Mouse (Mus musculus) embryonic facial prominence, embryonic 15.5 days (tissue): ENCODE measurements around the gene Dse. TPM values are rescaled to one million over a fixed set of nuclear protein-coding genes. Genes with fewer than 3 reads are reported as not detected.

Experiments
- ATAC-seq: fragments of 200-750 bp; cut with Nextera tagmentation; 2 replicates; pipeline ENCODE4 v1.8.0; 2017; ENCODE audit warnings: low read depth, moderate TSS enrichment; ENCODE audit not compliant: insufficient number of reproducible peaks, low FRiP score, low TSS enrichment
- H3K27ac ChIP-seq: fragments of 300-500 bp; sonication (generic); replicated peaks from 2 replicates; pipeline ENCODE4 v1.5.1; 2015; ENCODE audit warnings: mild to moderate bottlenecking, inconsistent platforms
- H3K27me3 ChIP-seq: fragments of 300-500 bp; sonication (generic); 2 replicates; pipeline ENCODE4 v1.6.1; 2015; ENCODE audit warnings: inconsistent platforms
- H3K36me3 ChIP-seq: fragments of 300-500 bp; sonication (generic); 2 replicates; pipeline ENCODE4 v1.6.1; 2015; ENCODE audit warnings: mild to moderate bottlenecking, inconsistent platforms
- H3K4me1 ChIP-seq: fragments of 300-500 bp; sonication (generic); 2 replicates; pipeline ENCODE4 v1.6.1; 2015; ENCODE audit warnings: inconsistent platforms
- H3K4me2 ChIP-seq: fragments of 300-500 bp; sonication (generic); replicated peaks from 2 replicates; pipeline ENCODE4 v1.6.1; 2015; ENCODE audit warnings: mild to moderate bottlenecking, inconsistent platforms
- H3K4me3 ChIP-seq: fragments of 300-500 bp; sonication (generic); replicated peaks from 2 replicates; pipeline ENCODE4 v1.5.1; 2015; ENCODE audit warnings: mild to moderate bottlenecking, inconsistent platforms
- H3K9ac ChIP-seq: fragments of 300-500 bp; sonication (generic); 2 replicates; pipeline ENCODE4 v1.6.1; 2015; ENCODE audit warnings: inconsistent platforms
- H3K9me3 ChIP-seq: fragments of 300-500 bp; sonication (generic); replicated peaks from 2 replicates; pipeline ENCODE4 v1.6.1; 2016; ENCODE audit warnings: inconsistent platforms
- WGBS: fragments of 180-500 bp; shearing (Covaris S2); methylation state at CpG from one replicate; pipeline ENCODE4 v1.1.7; 2015; 5-methylcytosine and 5-hydroxymethylcytosine counted together
- polyA plus RNA-seq: library from polyadenylated mRNA; unstranded; fragments of >200 nt; fragmentation: Nextera tagmentation; extraction: Ambion mirVana; gene quantifications from 2 replicates; pipeline ENCODE4 v1.2.1, GENCODE M21; 2015

The Dse gene
- polyA plus RNA-seq, 1 experiment from 2014 or later, result 35.0 TPM

GRCm38 (mm10) chr10:34136432-34136831 is 71.1 kb downstream of the Dse start:
- H3K36me3 ChIP-seq, result no peaks in the 10 kb centered on the region
- 30% methylated on average over 6 of the region's 6 CpGs for WGBS
- no peaks in the 10 kb centered on the region for H3K9me3 ChIP-seq
- H3K4me3 ChIP-seq, result no peak overlapping the region
- no peaks in the 10 kb centered on the region for H3K27me3 ChIP-seq
- no peak overlapping the region for H3K4me2 ChIP-seq
- no peak overlapping the region for H3K9ac ChIP-seq
- no peak for ATAC-seq
- no peaks in the 10 kb centered on the region for H3K4me1 ChIP-seq
- H3K27ac ChIP-seq, result no peak overlapping the region

GRCm38 (mm10) chr10:34131356-34131755 is 76.2 kb downstream of the Dse start:
- Histone ChIP-seq H3K36me3 (no peaks in the 10 kb centered on the region), H3K27ac (no peak overlapping the region), H3K9ac (no peak overlapping the region), H3K4me3 (no peak overlapping the region), H3K9me3 (no peaks in the 10 kb centered on the region), H3K27me3 (no peaks in the 10 kb centered on the region), H3K4me1 (peaks cover 9% of the 10 kb centered on the region; the same call in 1 of the 2 replicates), H3K4me2 (no peak overlapping the region)
- ATAC-seq, result no peak
- WGBS, result 57% methylated on average over 2 of the region's 2 CpGs

GRCm38 (mm10) chr10:34128391-34128790 is 79.1 kb downstream of the Dse start:
- ATAC-seq, result no peak
- Histone ChIP-seq H3K36me3 (no peaks in the 10 kb centered on the region), H3K27me3 (no peaks in the 10 kb centered on the region), H3K4me3 (no peak overlapping the region), H3K4me2 (no peak overlapping the region), H3K4me1 (peaks cover 9% of the 10 kb centered on the region; the same call in 1 of the 2 replicates), H3K9me3 (no peaks in the 10 kb centered on the region), H3K9ac (no peak overlapping the region), H3K27ac (no peak overlapping the region)
- WGBS, result 81% methylated on average over 6 of the region's 6 CpGs

GRCm38 (mm10) chr10:34127392-34128378 is 79.8 kb downstream of the Dse start, which contains the start of gene Calhm6:
Gene Calhm6 (minus strand): TSS chr10:34127984.
- peak; percentile 65 for ATAC-seq
- Histone ChIP-seq H3K27me3 (no peaks in the 10 kb centered on the region), H3K9me3 (no peaks in the 10 kb centered on the region), H3K4me2 (peak within 1 kb of the TSS; percentile 85), H3K4me1 (peaks cover 9% of the 10 kb centered on the region; the same call in 1 of the 2 replicates), H3K9ac (peak within 1 kb of the TSS; percentile 21), H3K4me3 (peak within 1 kb of the TSS; percentile 53), H3K36me3 (no peaks in the 10 kb centered on the region), H3K27ac (no peak within 1 kb of the TSS)
- WGBS, result 20% methylated on average over 39 of the region's 44 CpGs

- Histone ChIP-seq H3K9me3 (no peaks in the 10 kb centered on the region), H3K9ac (no peak overlapping the region), H3K4me1 (no peaks in the 10 kb centered on the region), H3K27me3 (no peaks in the 10 kb centered on the region), H3K36me3 (no peaks in the 10 kb centered on the region), H3K4me3 (no peak overlapping the region), H3K4me2 (no peak overlapping the region), H3K27ac (no peak overlapping the region)
- 88% methylated on average over 2 of the region's 2 CpGs for WGBS
- no peak for ATAC-seq
These were observed 89.1 kb downstream of the Dse start for GRCm38 (mm10) chr10:34118421-34118820.

GRCm38 (mm10) chr10:34117770-34118169 is 89.7 kb downstream of the Dse start:
- no peaks in the 10 kb centered on the region for H3K36me3 ChIP-seq
- H3K4me1 ChIP-seq, result no peaks in the 10 kb centered on the region
- ATAC-seq, result no peak
- H3K27ac ChIP-seq, result no peak overlapping the region
- H3K4me3 ChIP-seq, result no peak overlapping the region
- H3K9ac ChIP-seq, result no peak overlapping the region
- H3K27me3 ChIP-seq, result no peaks in the 10 kb centered on the region
- no peak overlapping the region for H3K4me2 ChIP-seq
- H3K9me3 ChIP-seq, result no peaks in the 10 kb centered on the region

- no peaks in the 10 kb centered on the region for H3K36me3 ChIP-seq
- no peaks in the 10 kb centered on the region for H3K27me3 ChIP-seq
- WGBS, result 46% methylated on average over 3 of the region's 3 CpGs
- no peak overlapping the region for H3K9ac ChIP-seq
- no peaks in the 10 kb centered on the region for H3K9me3 ChIP-seq
- H3K4me2 ChIP-seq, result no peak overlapping the region
- H3K4me3 ChIP-seq, result no peak overlapping the region
- H3K4me1 ChIP-seq, result peaks cover 4% of the 10 kb centered on the region; the same call in 1 of the 2 replicates
- no peak for ATAC-seq
- no peak overlapping the region for H3K27ac ChIP-seq
These were observed 90.4 kb downstream of the Dse start for GRCm38 (mm10) chr10:34117131-34117530.

GRCm38 (mm10) chr10:34111964-34112738 is 95.4 kb downstream of the Dse start:
- H3K9me3 ChIP-seq, result no peaks in the 10 kb centered on the region
- H3K4me2 ChIP-seq, result no peak overlapping the region
- H3K4me3 ChIP-seq, result no peak overlapping the region
- H3K9ac ChIP-seq, result no peak overlapping the region
- no peak; the same call in 1 of the 2 replicates for ATAC-seq
- no peaks in the 10 kb centered on the region for H3K36me3 ChIP-seq
- H3K27ac ChIP-seq, result peak overlapping the region; percentile 74
- peaks cover 8% of the 10 kb centered on the region; the same call in 1 of the 2 replicates for H3K4me1 ChIP-seq
- 24% methylated on average over 4 of the region's 4 CpGs for WGBS
- no peaks in the 10 kb centered on the region for H3K27me3 ChIP-seq

- Histone ChIP-seq H3K27me3 (no peaks in the 10 kb centered on the region), H3K27ac (no peak overlapping the region), H3K36me3 (no peaks in the 10 kb centered on the region), H3K4me3 (no peak overlapping the region), H3K9me3 (no peaks in the 10 kb centered on the region), H3K4me2 (no peak overlapping the region), H3K9ac (no peak overlapping the region), H3K4me1 (peaks cover 8% of the 10 kb centered on the region; the same call in 1 of the 2 replicates)
- WGBS, result 67% methylated on average over 13 of the region's 13 CpGs
- no peak for ATAC-seq
These were observed 96.6 kb downstream of the Dse start for GRCm38 (mm10) chr10:34110863-34111465.
